Mouse (Mus musculus) intestine, embryonic 16.5 days (tissue): Measurements from ENCODE around the gene Armh3. TPM values are rescaled to one million over a fixed set of nuclear protein-coding genes. Genes with fewer than 3 reads are reported as not detected.

Experiments used
- ATAC-seq: fragments of 200-750 bp; cut with Nextera tagmentation; 2 replicates; pipeline ENCODE4 v1.8.0; 2017; ENCODE audit warnings: moderate TSS enrichment, moderate library complexity
- H3K27ac ChIP-seq: fragments of 300-500 bp; sonication (generic); 2 replicates; pipeline ENCODE4 v1.5.1; 2014; ENCODE audit warnings: mild to moderate bottlenecking, low read length
- H3K27me3 ChIP-seq: fragments of 300-500 bp; sonication (generic); replicated peaks from 2 replicates; pipeline ENCODE4 v1.6.1; 2014; ENCODE audit warnings: low read length, control low read depth, mixed read lengths; ENCODE audit not compliant: control insufficient read depth, insufficient read depth
- H3K36me3 ChIP-seq: fragments of 300-500 bp; sonication (generic); 2 replicates; pipeline ENCODE4 v1.6.1; 2014; ENCODE audit warnings: low read length, control low read depth; ENCODE audit not compliant: control insufficient read depth, insufficient read depth
- H3K4me1 ChIP-seq: fragments of 300-500 bp; sonication (generic); 2 replicates; pipeline ENCODE4 v1.6.1; 2014; ENCODE audit warnings: low read length, control low read depth, mixed read lengths; ENCODE audit not compliant: control insufficient read depth, insufficient read depth
- H3K4me2 ChIP-seq: fragments of 300-500 bp; sonication (generic); 2 replicates; pipeline ENCODE4 v1.6.1; 2014; ENCODE audit warnings: low read depth, low read length, control low read depth
- H3K4me3 ChIP-seq: fragments of 300-500 bp; sonication (generic); 2 replicates; pipeline ENCODE4 v1.5.1; 2014; ENCODE audit warnings: mild to moderate bottlenecking, low read length
- H3K9ac ChIP-seq: fragments of 300-500 bp; sonication (generic); 2 replicates; pipeline ENCODE4 v1.6.1; 2014; ENCODE audit warnings: low read depth, low read length
- H3K9me3 ChIP-seq: fragments of 300-500 bp; sonication (generic); 2 replicates; pipeline ENCODE4 v1.6.1; 2016; ENCODE audit warnings: low read length, control low read depth; ENCODE audit not compliant: control insufficient read depth
- WGBS: fragments of 180-500 bp; shearing (Covaris S2); extraction: QIAGEN DNeasy Blood & Tissue Kit; methylation state at CpG from one replicate; pipeline ENCODE4 v1.1.7; 2014; 5-methylcytosine and 5-hydroxymethylcytosine counted together
- polyA plus RNA-seq: library from polyadenylated mRNA; unstranded; fragments of >200 nt; fragmentation: Nextera tagmentation; extraction: Ambion mirVana; gene quantifications from 2 replicates; pipeline ENCODE4 v1.2.1, GENCODE M21; 2015

Armh3 gene
- polyA plus RNA-seq, 1 experiment from 2014 or later, result 17.2 TPM

- Histone ChIP-seq H3K36me3 (no peaks in the 10 kb centered on the region), H3K9me3 (no peaks in the 10 kb centered on the region), H3K27ac (no peak overlapping the region), H3K4me2 (no peak overlapping the region), H3K4me1 (no peaks in the 10 kb centered on the region), H3K9ac (no peak overlapping the region), H3K27me3 (no peaks in the 10 kb centered on the region), H3K4me3 (no peak overlapping the region)
- ATAC-seq, result no peak
- 81% methylated on average over 8 of the region's 8 CpGs for WGBS
Measured at GRCm38 (mm10) chr19:45902390-45903035, 95.8 kb downstream of the Armh3 start.

DNA sequence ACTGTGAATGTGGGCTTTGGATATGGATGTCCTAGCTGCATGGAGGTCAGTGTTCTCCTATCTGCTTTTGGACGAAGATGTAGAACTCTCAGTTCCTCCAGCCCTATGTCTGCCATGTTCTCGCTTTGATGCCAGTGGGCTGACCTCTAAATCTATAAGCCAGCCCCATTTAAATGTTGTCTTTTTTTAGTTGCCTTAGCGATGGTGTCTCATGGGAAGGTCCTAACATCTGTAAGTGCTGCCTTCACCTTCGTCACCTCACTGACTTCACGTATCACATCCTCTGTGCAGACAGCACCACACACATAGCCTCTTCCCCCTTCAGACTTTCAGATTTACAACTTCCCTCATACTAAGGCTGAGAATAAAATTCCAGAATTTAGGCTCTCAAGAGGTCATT, 97.5 kb downstream of the Armh3 start:
- H3K4me3 ChIP-seq, result no peak overlapping the region
- H3K4me2 ChIP-seq, result no peak overlapping the region
- no peaks in the 10 kb centered on the region for H3K4me1 ChIP-seq
- no peak for ATAC-seq
- H3K9ac ChIP-seq, result no peak overlapping the region
- no peak overlapping the region for H3K27ac ChIP-seq
- H3K27me3 ChIP-seq, result no peaks in the 10 kb centered on the region
- no peaks in the 10 kb centered on the region for H3K36me3 ChIP-seq
- H3K9me3 ChIP-seq, result no peaks in the 10 kb centered on the region
- WGBS, result 93% methylated on average over 5 of the region's 5 CpGs

DNA sequence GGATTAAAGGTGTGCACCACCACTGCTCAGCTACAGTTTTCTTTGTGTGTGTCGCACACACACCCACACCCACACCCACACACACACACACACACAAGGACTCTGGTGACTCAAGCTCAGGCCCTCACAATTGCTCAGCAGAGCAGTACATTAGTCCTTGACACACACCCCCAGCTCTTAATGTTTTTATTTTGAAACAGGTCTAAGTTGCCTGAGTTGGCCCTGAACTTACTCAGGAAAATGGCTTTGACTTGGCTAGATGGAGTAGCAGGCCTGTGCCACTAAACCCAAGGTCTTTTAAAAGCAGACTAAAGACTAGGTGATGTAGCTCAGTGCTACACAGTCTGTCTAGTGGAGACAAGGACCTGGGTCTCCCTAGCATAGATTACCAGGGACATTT, 102.6 kb downstream of the Armh3 start:
- no peaks in the 10 kb centered on the region for H3K9me3 ChIP-seq
- H3K9ac ChIP-seq, result no peak overlapping the region
- no peak overlapping the region for H3K4me2 ChIP-seq
- ATAC-seq, result no peak
- H3K36me3 ChIP-seq, result no peaks in the 10 kb centered on the region
- H3K27ac ChIP-seq, result no peak overlapping the region
- no peaks in the 10 kb centered on the region for H3K27me3 ChIP-seq
- no peak overlapping the region for H3K4me3 ChIP-seq
- WGBS, result 93% methylated on average over 1 of the region's 1 CpGs
- no peaks in the 10 kb centered on the region for H3K4me1 ChIP-seq

- no peak overlapping the region for H3K27ac ChIP-seq
- no peaks in the 10 kb centered on the region for H3K36me3 ChIP-seq
- WGBS, result 56% methylated on average over 3 of the region's 3 CpGs
- no peak for ATAC-seq
- H3K9ac ChIP-seq, result no peak overlapping the region
- H3K4me3 ChIP-seq, result no peak overlapping the region
- H3K4me1 ChIP-seq, result no peaks in the 10 kb centered on the region
- no peaks in the 10 kb centered on the region for H3K27me3 ChIP-seq
- no peaks in the 10 kb centered on the region for H3K9me3 ChIP-seq
- H3K4me2 ChIP-seq, result no peak overlapping the region
Measured at GRCm38 (mm10) chr19:45882056-45882455, 116.2 kb downstream of the Armh3 start.

DNA sequence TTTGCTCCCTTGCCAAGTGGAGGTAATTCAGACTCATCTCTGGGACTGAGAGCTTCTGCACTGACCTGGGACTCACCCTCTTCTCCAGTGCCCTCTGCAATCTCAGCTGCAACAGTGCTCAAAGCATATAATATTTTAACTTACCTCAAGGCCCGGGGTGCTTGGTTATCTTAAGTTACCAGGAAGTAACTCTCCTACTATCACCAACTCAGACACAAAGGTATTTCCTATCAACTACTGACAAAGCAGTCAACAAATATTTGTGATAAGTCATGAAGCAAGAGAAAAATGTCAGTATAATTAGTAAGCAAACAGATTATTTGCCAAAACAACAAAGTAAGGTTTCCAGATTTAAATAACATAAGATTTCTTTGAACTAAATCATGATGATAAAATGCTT, 125.0 kb downstream of the Armh3 start:
- WGBS, result 56% methylated on average over 1 of the region's 1 CpGs
- no peak for ATAC-seq

DNA sequence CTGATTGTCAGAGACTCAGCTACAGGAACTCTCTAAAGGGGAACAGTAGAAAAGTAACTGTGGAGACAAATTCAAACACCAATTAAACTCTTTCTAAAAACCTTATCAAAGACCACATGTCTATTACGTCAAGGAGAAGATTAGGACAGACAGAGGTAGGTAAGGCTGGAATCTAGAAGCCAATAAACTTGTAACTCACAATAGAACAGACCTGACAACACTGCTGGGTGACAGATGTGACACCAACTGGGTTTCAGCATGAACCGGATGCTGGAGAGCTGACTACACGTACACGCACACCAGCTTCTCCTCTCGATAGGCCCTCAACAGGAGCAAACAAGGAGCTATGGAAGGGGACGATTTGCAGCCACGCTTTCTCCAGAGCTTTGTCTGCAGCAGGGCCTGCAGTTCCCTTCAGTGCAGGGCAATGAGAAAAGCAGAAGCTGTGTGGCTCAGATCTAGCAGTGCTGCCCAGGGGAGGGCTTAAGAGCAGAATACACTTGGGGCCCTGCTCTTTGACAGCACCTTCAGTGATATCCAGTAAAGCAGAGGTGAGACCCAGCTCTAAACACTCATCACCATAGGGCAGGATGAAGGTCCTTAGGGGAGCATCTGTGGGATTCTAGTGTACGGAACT, 142.9 kb downstream of the Armh3 start:
- Histone ChIP-seq H3K4me1 (no peaks in the 10 kb centered on the region), H3K4me3 (no peak overlapping the region), H3K27me3 (no peaks in the 10 kb centered on the region), H3K9me3 (no peaks in the 10 kb centered on the region), H3K4me2 (no peak overlapping the region), H3K9ac (no peak overlapping the region), H3K36me3 (no peaks in the 10 kb centered on the region), H3K27ac (no peak overlapping the region)
- 66% methylated on average over 8 of the region's 8 CpGs for WGBS
- ATAC-seq, result no peak

More for the DNA sequence above, 125.0 kb downstream of the Armh3 start:
- Histone ChIP-seq H3K4me3 (no peak overlapping the region), H3K9me3 (no peaks in the 10 kb centered on the region), H3K4me1 (no peaks in the 10 kb centered on the region), H3K9ac (no peak overlapping the region), H3K36me3 (no peaks in the 10 kb centered on the region), H3K27ac (no peak overlapping the region), H3K4me2 (no peak overlapping the region), H3K27me3 (no peaks in the 10 kb centered on the region)

- no peak overlapping the region for H3K27ac ChIP-seq
- 80% methylated on average over 7 of the region's 7 CpGs for WGBS
- no peaks in the 10 kb centered on the region for H3K4me1 ChIP-seq
- H3K9ac ChIP-seq, result no peak overlapping the region
- H3K4me2 ChIP-seq, result no peak overlapping the region
- no peaks in the 10 kb centered on the region for H3K27me3 ChIP-seq
- H3K36me3 ChIP-seq, result no peaks in the 10 kb centered on the region
- ATAC-seq, result no peak
- H3K9me3 ChIP-seq, result no peaks in the 10 kb centered on the region
- no peak overlapping the region for H3K4me3 ChIP-seq
Measured at GRCm38 (mm10) chr19:45854521-45854920, 143.8 kb downstream of the Armh3 start.

DNA sequence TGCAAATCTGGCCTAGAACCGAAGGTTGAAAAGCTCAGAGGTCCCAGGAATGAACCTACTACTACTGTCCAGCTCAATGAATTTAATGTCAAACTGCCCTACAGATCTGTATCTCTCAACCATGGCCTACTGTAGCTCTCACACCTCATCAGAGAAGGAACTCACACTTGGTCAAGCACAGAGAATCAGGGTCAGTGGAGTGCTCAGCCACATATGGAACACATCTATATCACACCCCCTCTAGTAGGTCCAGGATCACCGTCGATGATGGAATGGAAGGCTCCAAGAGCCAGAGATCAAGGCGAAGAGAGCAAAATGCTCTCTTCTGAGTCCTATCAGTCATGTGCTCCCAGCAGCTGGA, 150.6 kb downstream of the Armh3 start:
- no peak for ATAC-seq
- Histone ChIP-seq H3K4me1 (0 out of 2 replicates have a peak, but pooled peaks cover 3% of the 10 kb centered on the region), H3K9me3 (no peaks in the 10 kb centered on the region), H3K27ac (no peak overlapping the region; the same call in 1 of the 2 replicates), H3K36me3 (no peaks in the 10 kb centered on the region), H3K4me3 (no peak overlapping the region), H3K9ac (no peak overlapping the region), H3K4me2 (no peak overlapping the region), H3K27me3 (no peaks in the 10 kb centered on the region)
- WGBS, result 65% methylated on average over 4 of the region's 4 CpGs

DNA sequence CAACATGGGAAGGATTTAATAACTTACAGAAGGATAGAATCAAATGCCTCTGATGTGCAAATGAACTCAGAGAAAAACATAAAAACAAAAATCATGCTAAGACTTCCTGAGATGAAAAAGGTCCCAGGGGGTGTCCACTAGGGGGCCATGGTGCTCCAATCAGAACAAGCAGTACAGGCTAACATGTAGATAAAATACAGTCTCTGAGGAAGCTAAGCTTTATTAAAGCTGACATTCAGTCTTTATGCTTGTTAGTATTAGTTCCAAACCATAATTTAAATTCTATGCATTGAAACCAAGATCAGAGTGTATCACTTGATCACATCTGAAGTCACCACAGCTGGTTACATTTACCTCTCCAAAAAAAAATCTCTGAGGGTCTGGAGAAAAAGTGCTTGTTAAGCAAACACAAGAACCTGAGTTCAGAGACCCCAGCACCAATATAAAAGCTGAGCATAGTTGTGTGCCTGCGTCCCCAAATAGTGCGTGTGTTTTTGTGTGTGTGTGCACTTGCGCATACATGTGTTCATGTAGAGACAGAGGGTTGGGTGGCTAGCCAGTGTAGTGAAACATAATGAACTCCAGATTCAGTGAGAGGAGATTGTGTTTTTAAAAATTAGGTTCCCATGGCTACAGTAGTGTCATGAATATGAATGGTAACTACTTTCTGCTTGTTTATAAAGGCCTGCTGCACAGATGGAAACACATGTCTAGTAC, 151.1 kb downstream of the Armh3 start:
- Histone ChIP-seq H3K36me3 (no peaks in the 10 kb centered on the region), H3K27ac (no peak overlapping the region), H3K4me3 (no peak overlapping the region), H3K9me3 (no peaks in the 10 kb centered on the region), H3K27me3 (no peaks in the 10 kb centered on the region), H3K9ac (no peak overlapping the region), H3K4me2 (no peak overlapping the region), H3K4me1 (0 out of 2 replicates have a peak, but pooled peaks cover 3% of the 10 kb centered on the region)
- ATAC-seq, result no peak
- WGBS, result 87% methylated on average over 3 of the region's 3 CpGs
